Mouse (Mus musculus) midbrain, embryonic 12.5 days (tissue): Measurements from ENCODE around the gene Gcnt2. TPM values are rescaled to one million over a fixed set of nuclear protein-coding genes. Genes with fewer than 3 reads are reported as not detected.
"Not testable (repeated sequence)": the region's sequence is repeated elsewhere in the genome, so short reads cannot be mapped to it uniquely, and the experiment has no call there.

ENCODE experiments used
- ATAC-seq: fragments of 200-750 bp; cut with Nextera tagmentation; 2 replicates; pipeline ENCODE4 v1.8.0; 2017; ENCODE audit warnings: low read depth, moderate TSS enrichment, moderate library complexity; ENCODE audit not compliant: low FRiP score
- H3K27ac ChIP-seq: fragments of 300-500 bp; sonication (generic); replicated peaks from 2 replicates; pipeline ENCODE4 v1.5.1; 2016; ENCODE audit warnings: mild to moderate bottlenecking
- H3K27me3 ChIP-seq: fragments of 300-500 bp; sonication (generic); 2 replicates; pipeline ENCODE4 v1.6.1; 2016; ENCODE audit warnings: mild to moderate bottlenecking
- H3K36me3 ChIP-seq: fragments of 300-500 bp; sonication (generic); 2 replicates; pipeline ENCODE4 v1.6.1; 2016
- H3K4me1 ChIP-seq: fragments of 300-500 bp; sonication (generic); 2 replicates; pipeline ENCODE4 v1.6.1; 2016
- H3K4me2 ChIP-seq: fragments of 300-500 bp; sonication (generic); replicated peaks from 2 replicates; pipeline ENCODE4 v1.6.1; 2016; ENCODE audit warnings: mild to moderate bottlenecking, moderate library complexity
- H3K4me3 ChIP-seq: fragments of 300-500 bp; sonication (generic); 2 replicates; pipeline ENCODE4 v1.5.1; 2016; ENCODE audit warnings: mild to moderate bottlenecking
- H3K9ac ChIP-seq: fragments of 300-500 bp; sonication (generic); replicated peaks from 2 replicates; pipeline ENCODE4 v1.6.1; 2016; ENCODE audit warnings: mild to moderate bottlenecking, moderate library complexity
- H3K9me3 ChIP-seq: fragments of 300-500 bp; sonication (generic); 2 replicates; pipeline ENCODE4 v1.6.1; 2016; ENCODE audit warnings: mild to moderate bottlenecking
- WGBS: fragments of 180-500 bp; shearing (Covaris S2); methylation state at CpG from one replicate; pipeline ENCODE4 v1.1.7; 2016; 5-methylcytosine and 5-hydroxymethylcytosine counted together
- polyA plus RNA-seq: library from polyadenylated mRNA; unstranded; fragments of >200 nt; fragmentation: Nextera tagmentation; extraction: Ambion mirVana; gene quantifications from 2 replicates; pipeline ENCODE4 v1.2.1, GENCODE M21; 2016

Gene Gcnt2
- polyA plus RNA-seq, 1 experiment from 2014 or later = 3.2 TPM

DNA sequence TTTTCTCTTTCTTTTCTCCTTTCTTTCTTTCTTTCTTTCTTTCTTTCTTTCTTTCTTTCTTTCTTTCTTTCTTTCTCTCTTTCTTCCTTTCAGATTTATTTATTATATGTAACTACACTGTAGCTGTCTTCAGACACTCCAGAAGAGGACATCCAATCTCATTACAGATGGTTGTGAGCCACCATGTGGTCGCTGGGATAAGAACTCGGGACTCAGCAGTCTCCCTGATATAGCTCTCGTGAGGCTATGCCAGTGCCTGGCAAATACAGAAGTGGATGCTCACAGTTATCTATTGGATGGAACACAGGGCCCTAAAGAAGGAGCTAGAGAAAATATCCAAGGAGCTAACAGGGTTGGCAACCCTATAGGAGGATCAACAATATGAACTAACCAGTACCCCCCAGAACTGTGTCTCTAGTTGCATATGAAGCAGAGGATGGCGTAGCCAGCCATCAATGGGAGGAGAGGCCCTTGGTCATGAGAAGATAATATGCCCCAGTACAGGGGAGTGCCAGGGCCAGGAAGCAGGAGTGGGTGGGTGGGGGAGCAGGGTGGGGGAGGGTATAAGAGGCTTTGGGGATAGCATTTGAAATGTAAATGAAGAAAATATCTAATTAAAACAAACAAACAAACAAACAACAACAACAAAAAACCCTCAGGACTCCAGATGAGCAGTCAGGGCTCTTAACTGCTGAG is 128.2 kb downstream of the Gcnt2 start:
- H3K36me3 ChIP-seq, ATAC-seq, H3K27me3 ChIP-seq, H3K4me2 ChIP-seq, H3K9ac ChIP-seq, H3K4me1 ChIP-seq, H3K4me3 ChIP-seq, H3K27ac ChIP-seq, H3K9me3 ChIP-seq: not testable (repeated sequence)
- WGBS = 72% methylated on average over 4 of the region's 4 CpGs

DNA sequence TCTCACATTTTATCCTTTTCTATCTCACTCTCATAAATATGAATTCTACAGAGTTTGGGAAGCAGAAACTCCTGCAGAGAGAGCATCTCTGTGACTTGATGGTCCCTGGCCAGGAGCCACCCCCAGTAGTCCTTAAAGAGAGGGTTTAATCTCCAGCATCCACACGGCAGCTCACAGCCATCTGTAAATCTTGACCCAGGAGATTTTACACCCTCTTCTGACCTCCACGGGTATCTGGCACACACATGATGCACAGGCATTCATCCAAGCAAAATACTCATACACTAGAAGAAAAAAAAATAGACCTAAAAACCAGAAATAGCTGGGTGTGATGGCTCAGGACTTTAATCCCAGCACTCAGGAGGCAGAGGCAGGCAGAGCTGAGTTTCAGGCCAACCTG is 128.9 kb downstream of the Gcnt2 start:
- H3K36me3 ChIP-seq = no peaks in the 10 kb centered on the region
- no peaks in the 10 kb centered on the region for H3K9me3 ChIP-seq
- H3K4me1 ChIP-seq = no peaks in the 10 kb centered on the region
- ATAC-seq = no peak
- H3K4me2 ChIP-seq = no peak overlapping the region
- WGBS = 74% methylated on average over 2 of the region's 2 CpGs
- no peak overlapping the region for H3K4me3 ChIP-seq
- H3K27ac ChIP-seq = no peak overlapping the region
- H3K9ac ChIP-seq = no peak overlapping the region
- H3K27me3 ChIP-seq = no peaks in the 10 kb centered on the region

DNA sequence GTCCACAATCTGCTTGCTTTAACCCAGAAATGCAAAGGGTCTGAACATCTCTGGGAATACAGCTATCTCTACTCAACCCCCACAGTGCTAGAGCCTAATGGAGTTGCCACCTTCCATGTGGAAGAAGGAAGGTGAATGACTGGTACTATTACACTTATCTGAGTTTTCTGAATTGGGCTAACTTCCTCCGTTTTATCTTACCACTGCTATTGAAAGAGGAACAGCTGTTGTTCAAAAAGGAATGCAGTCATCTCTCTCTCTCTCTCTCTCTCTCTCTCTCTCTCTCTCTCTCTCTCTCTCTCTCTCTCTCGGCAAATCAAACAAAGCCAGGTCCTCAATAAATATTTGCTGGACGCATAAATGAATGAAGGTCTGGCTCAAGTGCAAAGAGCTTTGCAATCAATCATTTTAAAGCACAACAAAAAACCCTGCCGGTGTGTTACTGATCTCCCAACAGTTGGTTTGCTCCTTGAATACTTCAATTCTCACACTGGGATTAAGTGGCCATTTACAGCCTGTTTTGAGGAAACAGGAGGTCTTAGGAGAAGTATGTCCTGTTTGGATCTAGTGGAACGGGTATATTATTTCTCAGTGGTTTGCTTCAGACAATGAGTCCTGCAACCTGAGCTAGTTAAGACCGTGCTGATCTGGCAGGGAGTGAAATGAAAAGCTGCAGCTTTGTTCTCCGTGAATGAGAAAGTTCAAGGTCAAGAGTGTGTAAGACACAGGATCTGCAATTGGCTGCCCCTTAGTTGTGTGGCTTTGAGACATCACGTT is 135.1 kb downstream of the Gcnt2 start:
- Histone ChIP-seq H3K9me3 (no peaks in the 10 kb centered on the region), H3K27me3 (no peaks in the 10 kb centered on the region), H3K9ac (0 out of 2 replicates have a peak overlapping the region, but pooled peaks have one; percentile 28), H3K4me1 (peaks cover 11% of the 10 kb centered on the region; the same call in 1 of the 2 replicates), H3K36me3 (no peaks in the 10 kb centered on the region), H3K27ac (0 out of 2 replicates have a peak overlapping the region, but pooled peaks have one; percentile 39), H3K4me2 (no peak overlapping the region), H3K4me3 (no peak overlapping the region)
- WGBS = 16% methylated on average over 8 of the region's 8 CpGs
- ATAC-seq = no peak

DNA sequence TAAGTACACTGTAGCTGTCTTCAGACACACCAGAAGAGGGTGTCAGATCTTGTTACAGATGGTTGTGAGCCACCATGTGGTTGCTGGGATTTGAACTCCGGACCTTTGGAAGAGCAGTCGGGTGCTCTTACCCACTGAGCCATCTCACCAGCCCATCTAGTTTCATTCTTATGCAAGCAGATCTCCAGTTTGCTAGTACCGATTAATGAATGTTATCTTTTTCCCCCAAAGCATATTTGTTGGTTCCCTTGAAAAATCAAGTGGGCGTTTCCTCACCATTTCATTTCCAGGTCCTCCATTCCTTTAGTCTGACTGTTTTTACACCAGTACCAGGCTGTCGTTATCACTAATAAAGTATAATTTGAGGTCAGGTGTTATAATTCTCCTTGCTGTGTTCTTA is 139.0 kb downstream of the Gcnt2 start:
- H3K4me3 ChIP-seq, H3K36me3 ChIP-seq, ATAC-seq, H3K27me3 ChIP-seq, H3K27ac ChIP-seq, H3K4me2 ChIP-seq, H3K9me3 ChIP-seq, H3K9ac ChIP-seq: not testable (repeated sequence)
- H3K4me1 ChIP-seq = peaks cover 28% of the 10 kb centered on the region
- 93% methylated on average over 5 of the region's 5 CpGs for WGBS

DNA sequence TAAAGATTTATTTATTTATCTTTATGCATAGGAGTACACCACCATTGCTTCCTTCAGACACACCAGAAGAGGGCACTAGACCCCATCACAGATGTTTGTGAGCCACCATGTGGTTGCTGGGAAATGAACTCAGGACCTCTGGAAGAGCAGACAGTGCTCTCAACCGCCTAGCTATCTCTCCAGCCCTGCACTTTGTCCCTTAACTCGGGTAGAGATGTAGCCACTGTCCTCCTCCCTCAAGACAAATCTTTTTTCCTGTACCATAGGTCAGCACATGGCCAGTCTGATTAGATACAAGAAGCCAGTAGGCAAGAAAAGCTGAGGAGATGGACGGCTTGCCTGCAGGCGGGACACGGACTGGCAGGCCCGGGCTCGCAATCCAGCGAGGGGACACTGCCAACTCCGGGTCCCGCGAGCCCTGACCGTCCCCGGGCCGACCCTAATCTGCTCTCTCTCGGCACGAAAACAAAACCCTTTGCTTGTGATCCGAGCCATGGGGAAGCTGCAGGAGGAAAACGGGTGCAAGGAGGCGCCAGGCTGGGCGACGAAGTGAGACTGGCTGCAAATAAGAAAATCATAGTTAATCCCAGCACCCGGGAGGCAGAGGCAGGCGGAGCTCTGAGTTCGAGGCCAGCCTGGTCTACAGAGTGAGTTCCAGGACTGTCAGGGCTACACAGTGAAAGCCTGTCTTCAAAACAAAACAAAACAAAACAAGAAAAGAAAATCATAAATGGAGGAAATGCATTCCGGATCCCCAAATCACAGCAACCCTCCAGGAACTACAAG is 140.8 kb downstream of the Gcnt2 start:
- Histone ChIP-seq H3K4me2 (peak overlapping the region; percentile 90), H3K27me3 (no peaks in the 10 kb centered on the region), H3K9me3 (no peaks in the 10 kb centered on the region), H3K9ac (peak overlapping the region; percentile 70), H3K4me3 (peak overlapping the region; percentile 96), H3K36me3 (peaks cover 7% of the 10 kb centered on the region), H3K4me1 (peaks cover 17% of the 10 kb centered on the region), H3K27ac (peak overlapping the region; percentile 94)
- peak; percentile 55 for ATAC-seq
- 1% methylated on average over 25 of the region's 25 CpGs for WGBS

DNA sequence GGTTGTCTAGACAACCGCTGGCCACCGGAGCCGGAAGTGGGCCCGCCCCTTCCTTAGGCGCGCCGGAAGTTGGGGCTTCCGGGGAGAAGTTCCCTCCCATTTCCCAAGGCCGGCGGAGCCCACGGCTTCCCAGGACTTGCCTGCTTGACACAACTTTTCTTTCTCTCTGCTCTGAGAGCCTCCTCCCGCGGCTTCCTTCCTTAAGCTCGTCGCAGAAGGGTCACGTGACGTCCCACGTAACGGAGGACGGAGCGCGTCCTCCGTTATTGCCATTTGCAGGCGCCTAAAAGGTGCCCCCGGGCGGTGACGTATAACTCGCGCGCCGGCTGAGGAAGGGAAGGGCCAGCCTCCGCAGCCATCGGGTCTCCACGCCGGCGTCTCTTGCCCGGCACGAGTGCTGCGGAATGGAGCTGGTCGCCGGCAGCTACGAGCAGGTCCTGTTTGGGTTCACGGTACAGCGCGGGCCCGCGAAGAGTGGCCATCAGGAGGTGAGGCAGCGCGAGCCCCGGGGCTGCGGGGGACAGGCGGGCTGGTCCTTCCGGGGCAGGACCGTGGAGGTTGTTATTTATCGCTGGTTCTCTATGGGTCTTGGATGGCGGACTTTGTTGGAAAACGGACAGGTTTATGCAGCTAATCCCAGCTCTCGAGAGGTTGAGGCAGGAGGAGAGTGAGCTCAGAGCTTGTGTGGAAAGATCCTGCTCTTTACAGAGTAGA is 141.5 kb downstream of the Gcnt2 start, which contains the start of gene Pak1ip1:
TSS of gene Pak1ip1 (plus strand) at position 98 of the 714 bp plus-strand sequence.
- Histone ChIP-seq H3K4me3 (peak within 1 kb of the TSS; percentile 96), H3K36me3 (peaks cover 14% of the 10 kb centered on the region), H3K9ac (peak within 1 kb of the TSS; percentile 92), H3K9me3 (no peaks in the 10 kb centered on the region), H3K4me1 (peaks cover 17% of the 10 kb centered on the region), H3K4me2 (peak within 1 kb of the TSS; percentile 90), H3K27ac (peak within 1 kb of the TSS; percentile 94), H3K27me3 (no peaks in the 10 kb centered on the region)
- under 1% methylated on average over 58 of the region's 58 CpGs for WGBS
- ATAC-seq = peak; percentile 94

DNA sequence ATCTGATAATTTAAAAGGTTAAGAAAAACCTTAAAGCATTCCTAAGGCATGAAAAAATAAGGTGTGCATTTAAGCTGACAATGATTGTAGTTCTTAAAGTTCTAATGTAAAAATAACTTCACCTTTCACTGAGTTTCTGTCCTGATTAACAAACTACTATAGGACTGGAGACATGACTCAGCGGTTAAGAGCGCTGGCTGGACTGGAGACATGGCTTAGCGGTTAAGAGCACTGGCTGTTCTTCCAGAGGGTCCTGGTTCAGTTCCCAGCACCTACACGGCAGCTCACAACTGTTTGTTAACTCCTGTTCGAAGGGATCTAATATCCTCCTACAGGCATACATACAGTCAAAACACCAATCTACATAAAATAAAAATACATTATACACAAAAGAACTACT is 142.4 kb downstream of the Gcnt2 start:
- WGBS = 85% methylated on average over 5 of the region's 5 CpGs
- Histone ChIP-seq H3K27ac (no peak overlapping the region), H3K27me3 (no peaks in the 10 kb centered on the region), H3K4me1 (peaks cover 17% of the 10 kb centered on the region), H3K9me3 (no peaks in the 10 kb centered on the region), H3K36me3 (peaks cover 24% of the 10 kb centered on the region), H3K4me3 (peak overlapping the region; percentile 96), H3K4me2 (peak overlapping the region; percentile 90), H3K9ac (no peak overlapping the region; the same call in 1 of the 2 replicates)
- no peak for ATAC-seq

DNA sequence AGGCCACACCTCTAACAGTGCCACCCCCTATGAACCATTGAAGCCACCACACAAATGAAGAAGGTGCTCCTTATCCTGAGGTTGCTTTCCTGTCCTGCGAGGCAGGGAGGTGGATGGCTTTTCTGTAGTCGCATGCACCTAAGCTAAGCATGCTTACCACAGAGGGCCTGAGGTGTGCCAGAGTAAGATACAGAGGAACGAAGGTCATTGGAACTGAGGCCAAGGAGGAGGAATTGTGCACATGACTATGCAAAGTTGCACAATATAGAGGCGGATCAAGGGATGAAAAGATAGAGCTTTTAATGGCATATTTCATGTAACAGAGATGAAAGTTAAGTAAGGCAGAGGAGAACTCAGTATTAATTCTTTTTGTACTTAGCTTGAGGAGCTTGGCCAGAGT is 146.7 kb downstream of the Gcnt2 start:
- H3K4me3 ChIP-seq = no peak overlapping the region
- no peak overlapping the region for H3K9ac ChIP-seq
- WGBS = 94% methylated on average over 4 of the region's 4 CpGs
- H3K4me1 ChIP-seq = peaks cover 10% of the 10 kb centered on the region
- no peaks in the 10 kb centered on the region for H3K9me3 ChIP-seq
- no peak overlapping the region for H3K27ac ChIP-seq
- no peak overlapping the region for H3K4me2 ChIP-seq
- no peaks in the 10 kb centered on the region for H3K27me3 ChIP-seq
- peaks cover 66% of the 10 kb centered on the region for H3K36me3 ChIP-seq
- no peak for ATAC-seq

DNA sequence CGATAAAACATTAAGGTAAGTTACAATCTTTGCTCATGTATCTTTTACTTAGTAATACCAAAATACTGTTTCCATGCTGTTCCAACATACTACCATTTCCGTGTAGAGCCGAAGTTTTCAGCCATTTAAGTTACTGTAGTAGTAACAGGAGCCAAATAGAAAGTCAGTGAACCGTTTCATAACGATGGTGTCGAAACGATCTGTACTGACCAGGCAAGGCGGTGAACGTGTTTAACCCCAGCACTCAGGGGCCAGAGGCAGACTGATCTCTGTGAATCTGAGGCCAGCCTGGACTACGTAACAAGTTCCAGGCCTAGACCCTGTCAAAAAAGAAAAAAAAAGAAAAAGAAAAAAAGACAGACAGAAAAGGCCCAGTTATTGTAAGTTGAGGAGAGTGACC is 148.7 kb downstream of the Gcnt2 start:
- no peak overlapping the region for H3K4me3 ChIP-seq
- no peaks in the 10 kb centered on the region for H3K9me3 ChIP-seq
- peaks cover 86% of the 10 kb centered on the region for H3K36me3 ChIP-seq
- no peak overlapping the region for H3K27ac ChIP-seq
- no peak overlapping the region for H3K9ac ChIP-seq
- no peaks in the 10 kb centered on the region for H3K4me1 ChIP-seq
- no peak overlapping the region for H3K4me2 ChIP-seq
- 96% methylated on average over 10 of the region's 10 CpGs for WGBS
- no peak for ATAC-seq
- H3K27me3 ChIP-seq = no peaks in the 10 kb centered on the region

DNA sequence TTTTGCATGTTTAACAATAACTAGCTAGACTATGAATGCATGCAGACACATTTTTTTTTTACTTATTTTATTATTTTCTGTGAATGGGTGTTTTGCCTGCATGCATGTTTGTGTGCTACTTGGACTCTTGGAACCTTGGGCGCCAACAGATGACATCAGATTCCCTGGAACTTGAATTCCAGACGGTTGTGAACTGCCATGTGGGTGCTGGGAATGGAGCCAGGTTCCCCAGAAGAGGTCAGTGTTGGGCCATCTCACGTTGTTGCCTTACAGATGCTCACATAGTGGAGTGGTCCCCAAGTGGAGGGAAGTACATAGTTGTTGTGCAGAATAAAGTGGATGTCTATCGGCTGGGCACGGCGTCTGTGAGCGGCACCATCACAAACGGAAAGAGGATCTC is 149.4 kb downstream of the Gcnt2 start:
- Histone ChIP-seq H3K9ac (no peak overlapping the region), H3K36me3 (peaks cover 90% of the 10 kb centered on the region), H3K27me3 (no peaks in the 10 kb centered on the region), H3K4me2 (no peak overlapping the region), H3K4me1 (no peaks in the 10 kb centered on the region), H3K4me3 (no peak overlapping the region), H3K27ac (no peak overlapping the region), H3K9me3 (no peaks in the 10 kb centered on the region)
- ATAC-seq = no peak
- WGBS = 86% methylated on average over 8 of the region's 8 CpGs
